Mouse (Mus musculus): ENCODE results near the gene Kif17. TPM values are rescaled to one million over a fixed set of nuclear protein-coding genes. Genes with fewer than 3 reads are reported as not detected.

Kif17 gene
- total RNA-seq (2014; rRNA removed; ENCODE audit: low replicate concordance) = 0.08 and 0.11 TPM in 2 replicates
- polyA plus RNA-seq (2015; fragmentation: Nextera tagmentation; extraction: Ambion mirVana) = 0.11 and 0.14 TPM in 2 replicates

DNA sequence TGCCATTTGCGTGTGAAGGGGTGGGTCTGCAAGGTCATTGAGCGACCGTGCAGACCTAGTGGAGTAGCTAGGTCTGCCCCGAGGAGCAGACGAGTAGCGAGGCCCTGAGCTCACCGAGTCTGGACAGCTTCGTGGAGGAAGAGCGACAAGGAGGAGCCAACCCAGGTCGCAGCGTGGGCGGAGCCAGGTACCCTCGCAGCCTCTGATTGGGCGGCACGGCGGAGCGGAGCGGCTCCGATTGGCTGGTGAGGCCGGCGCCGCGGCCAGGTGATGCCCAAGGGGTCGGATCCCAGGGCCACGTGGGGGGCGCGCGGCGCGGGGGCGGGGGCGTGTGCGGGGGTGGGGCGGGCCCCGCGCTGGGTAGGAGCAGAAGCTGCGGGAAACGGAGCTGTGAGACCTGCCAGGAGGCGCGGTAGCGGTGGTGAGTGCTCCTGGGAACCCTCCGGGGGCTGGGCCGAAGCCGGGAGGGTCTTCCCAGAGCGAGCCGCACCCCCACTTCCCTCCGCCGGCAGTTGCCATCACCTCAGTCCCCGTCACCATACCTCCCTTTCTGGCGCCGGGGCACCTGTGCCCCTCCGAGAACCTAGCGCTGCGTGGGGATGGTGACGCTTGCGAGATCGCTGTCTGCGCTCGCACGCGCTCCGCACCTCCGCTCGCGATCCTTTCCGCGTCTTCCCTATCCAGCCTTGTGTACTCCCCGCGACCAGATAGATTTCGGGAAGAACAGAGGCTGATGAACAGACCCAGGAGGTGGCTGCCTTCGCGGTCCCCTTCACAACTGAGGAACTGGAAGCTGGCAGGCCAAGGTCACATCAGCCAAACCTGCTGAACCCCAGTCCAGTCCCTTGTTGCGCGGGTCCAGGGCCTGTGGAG, at the start of gene Kif17, which contains the start of gene Sh2d5:
TSS of gene Kif17 (plus strand) at position 348 of the 873 bp plus-strand sequence.
TSS of gene Sh2d5 (plus strand) at position 316 of the 873 bp plus-strand sequence.
- WGBS = 1% methylated on average over 62 of the region's 74 CpGs
- ATAC-seq (ENCODE audit: insufficient read depth, low read depth) (peak; percentile 72), DNase-seq (ENCODE audit: low spot score) (peak; percentile 28)
- no peak for TF ChIP-seq CTCF (IDR thresholded peaks at IDR 0.05; ENCODE audit: low read depth)
- no peak for TF ChIP-seq EP300 (IDR thresholded peaks at IDR 0.05; ENCODE audit: low read depth)
- peak within 1 kb of the TSS; percentile 50 for H3K4me3 ChIP-seq (ENCODE audit: low read depth, low read length)
- 0 out of 2 replicates have a peak, but pooled peaks cover 14% of the 10 kb centered on the region for H3K36me3 ChIP-seq (replicated peaks; ENCODE audit: control insufficient read depth, insufficient read depth, low read length)
- H3K4me2 ChIP-seq (ENCODE audit: low read depth, low read length) = peak within 1 kb of the TSS; percentile 91
- no peaks in the 10 kb centered on the region for H3K9me3 ChIP-seq (replicated peaks; ENCODE audit: control insufficient read depth, low read length)
- H3K27me3 ChIP-seq (ENCODE audit: control insufficient read depth, insufficient read depth, low read length) = peaks cover 37% of the 10 kb centered on the region
- H3K4me1 ChIP-seq (ENCODE audit: control insufficient read depth, insufficient read depth) = peaks cover 17% of the 10 kb centered on the region
- peak within 1 kb of the TSS; percentile 12; the same call in 1 of the 2 replicates for H3K9ac ChIP-seq (replicated peaks; ENCODE audit: low read depth, low read length)
- no peak within 1 kb of the TSS for H3K27ac ChIP-seq (ENCODE audit: low read depth)

- Histone ChIP-seq H3K36me3 (replicated peaks; ENCODE audit: control insufficient read depth, insufficient read depth, low read length) (peaks cover 82% of the 10 kb centered on the region), H3K9me3 (replicated peaks; ENCODE audit: control insufficient read depth, low read length) (no peaks in the 10 kb centered on the region), H3K27me3 (ENCODE audit: control insufficient read depth, insufficient read depth, low read length) (no peaks in the 10 kb centered on the region), H3K9ac (replicated peaks; ENCODE audit: low read depth, low read length) (no peak overlapping the region), H3K4me2 (ENCODE audit: low read depth, low read length) (no peak overlapping the region), H3K27ac (ENCODE audit: low read depth) (no peak overlapping the region), H3K4me3 (ENCODE audit: low read depth, low read length) (no peak overlapping the region), H3K4me1 (ENCODE audit: control insufficient read depth, insufficient read depth) (no peaks in the 10 kb centered on the region)
- no peak for DNase-seq (ENCODE audit: low spot score)
- WGBS = 67% methylated on average over 3 of the region's 3 CpGs
- TF ChIP-seq CTCF (IDR thresholded peaks at IDR 0.05; ENCODE audit: low read depth) (no peak), EP300 (IDR thresholded peaks at IDR 0.05; ENCODE audit: low read depth) (no peak)
- ATAC-seq (ENCODE audit: insufficient read depth, low read depth) = no peak
Observed at GRCm38 (mm10) chr4:138200769-138201168, 49.5 kb upstream of the Kif17 start.

- H3K4me1 ChIP-seq (ENCODE audit: control insufficient read depth, insufficient read depth) = no peaks in the 10 kb centered on the region
- 26% methylated on average over 9 of the region's 9 CpGs for WGBS
- H3K9me3 ChIP-seq (replicated peaks; ENCODE audit: control insufficient read depth, low read length) = no peaks in the 10 kb centered on the region
- no peaks in the 10 kb centered on the region for H3K27me3 ChIP-seq (ENCODE audit: control insufficient read depth, insufficient read depth, low read length)
- TF ChIP-seq CTCF (IDR thresholded peaks at IDR 0.05; ENCODE audit: low read depth) (no peak), EP300 (IDR thresholded peaks at IDR 0.05; ENCODE audit: low read depth) (no peak)
- no peak for DNase-seq (ENCODE audit: low spot score)
- no peak overlapping the region for H3K9ac ChIP-seq (replicated peaks; ENCODE audit: low read depth, low read length)
- H3K36me3 ChIP-seq (replicated peaks; ENCODE audit: control insufficient read depth, insufficient read depth, low read length) = peaks cover 82% of the 10 kb centered on the region
- H3K4me3 ChIP-seq (ENCODE audit: low read depth, low read length) = no peak overlapping the region
- no peak overlapping the region for H3K4me2 ChIP-seq (ENCODE audit: low read depth, low read length)
- no peak for ATAC-seq (ENCODE audit: insufficient read depth, low read depth)
- no peak overlapping the region for H3K27ac ChIP-seq (ENCODE audit: low read depth)
Observed at GRCm38 (mm10) chr4:138201696-138202095, 48.5 kb upstream of the Kif17 start.

- TF ChIP-seq EP300 (IDR thresholded peaks at IDR 0.05; ENCODE audit: low read depth) = no peak
- no peak for TF ChIP-seq CTCF (IDR thresholded peaks at IDR 0.05; ENCODE audit: low read depth)
- Histone ChIP-seq H3K36me3 (replicated peaks; ENCODE audit: control insufficient read depth, insufficient read depth, low read length) (peaks cover 39% of the 10 kb centered on the region), H3K4me2 (ENCODE audit: low read depth, low read length) (no peak overlapping the region), H3K4me3 (ENCODE audit: low read depth, low read length) (no peak overlapping the region), H3K4me1 (ENCODE audit: control insufficient read depth, insufficient read depth) (no peaks in the 10 kb centered on the region), H3K9me3 (replicated peaks; ENCODE audit: control insufficient read depth, low read length) (no peaks in the 10 kb centered on the region), H3K9ac (replicated peaks; ENCODE audit: low read depth, low read length) (no peak overlapping the region), H3K27ac (ENCODE audit: low read depth) (no peak overlapping the region), H3K27me3 (ENCODE audit: control insufficient read depth, insufficient read depth, low read length) (no peaks in the 10 kb centered on the region)
- DNase-seq (ENCODE audit: low spot score) = no peak
- WGBS = 88% methylated on average over 5 of the region's 5 CpGs
- ATAC-seq (ENCODE audit: insufficient read depth, low read depth) = no peak
Observed at GRCm38 (mm10) chr4:138210116-138210515, 40.1 kb upstream of the Kif17 start.

GRCm38 (mm10) chr4:138213861-138214260, 36.4 kb upstream of the Kif17 start:
- no peak overlapping the region for H3K9ac ChIP-seq (replicated peaks; ENCODE audit: low read depth, low read length)
- no peak for ATAC-seq (ENCODE audit: insufficient read depth, low read depth)
- no peak for DNase-seq (ENCODE audit: low spot score)
- peaks cover 9% of the 10 kb centered on the region for H3K4me1 ChIP-seq (ENCODE audit: control insufficient read depth, insufficient read depth)
- no peak overlapping the region for H3K27ac ChIP-seq (ENCODE audit: low read depth)
- peaks cover 8% of the 10 kb centered on the region for H3K36me3 ChIP-seq (replicated peaks; ENCODE audit: control insufficient read depth, insufficient read depth, low read length)
- no peak overlapping the region for H3K4me3 ChIP-seq (ENCODE audit: low read depth, low read length)
- no peaks in the 10 kb centered on the region for H3K27me3 ChIP-seq (ENCODE audit: control insufficient read depth, insufficient read depth, low read length)
- H3K4me2 ChIP-seq (ENCODE audit: low read depth, low read length) = no peak overlapping the region
- no peaks in the 10 kb centered on the region for H3K9me3 ChIP-seq (replicated peaks; ENCODE audit: control insufficient read depth, low read length)
- no peak for TF ChIP-seq EP300 (IDR thresholded peaks at IDR 0.05; ENCODE audit: low read depth)
- TF ChIP-seq CTCF (IDR thresholded peaks at IDR 0.05; ENCODE audit: low read depth) = no peak
- 58% methylated on average over 3 of the region's 3 CpGs for WGBS
